14 mouse cellular contexts compared by ENCODE assay signal in genomic region chr5:43885060-43885820, GRCm38 (mm10). TPM values are rescaled to one million over a fixed set of nuclear protein-coding genes. Genes with fewer than 3 reads are reported as not detected.
DNase-seq lines count a peak whose midpoint lies in the region; ATAC-seq and TF ChIP-seq lines count a peak whose summit lies in the region.
"Had no signal": no experiment of that assay in that cellular context is flagged by ENCODE, and none has a peak within 500 bp of the region (broad histone marks: within the 10 kb centered on the region; RNA-seq: fewer than 3 reads in every experiment).

No protein-coding gene starts in this region.

- no peak for TF ChIP-seq CTCF in spleen, adult 2 months (IDR thresholded peaks at IDR 0.05; ENCODE audit: extremely low read depth, insufficient read depth, insufficient read length, insufficient replicate concordance)

- H3K4me3 ChIP-seq in spleen, adult 2 months (ENCODE audit: extremely low read depth, insufficient read depth, insufficient read length): no peak overlapping the region
- no peak overlapping the region for H3K4me3 ChIP-seq in limb, embryonic 10.5 days
- H3K4me3 ChIP-seq in hindbrain, embryonic 12.5 days: no peak overlapping the region
- H3K4me3 ChIP-seq: myocyte had no signal

- H3K36me3 ChIP-seq in spleen, adult 2 months (ENCODE audit: control insufficient read depth, insufficient read depth, low read length): peaks cover 12% of the 10 kb centered on the region
- H3K36me3 ChIP-seq in limb, embryonic 10.5 days: no peaks in the 10 kb centered on the region
- H3K36me3 ChIP-seq in hindbrain, embryonic 12.5 days: no peaks in the 10 kb centered on the region

- peak; percentile 50 to 77 for DNase-seq in spleen, adult 2 months (ENCODE audit: low read depth in 1 of 2, low spot score in 2 of 2)
- no peak for DNase-seq in spleen, postnatal 14 days (ENCODE audit: low spot score in 2 of 2)
- no peak for DNase-seq in limb, embryonic 10.5 days (ENCODE audit: low spot score)
- DNase-seq in left cerebral cortex, postnatal 14 days (ENCODE audit: low spot score in 2 of 2): no peak
- no peak for DNase-seq in heart, postnatal 10 days
- DNase-seq: cerebellum, postnatal 36 days; kidney, adult 2 months had no signal

- H3K9ac ChIP-seq in hindbrain, embryonic 12.5 days: no peak overlapping the region

- peaks cover 33% of the 10 kb centered on the region for H3K4me1 ChIP-seq in spleen, adult 2 months (ENCODE audit: control insufficient read depth, insufficient read depth, insufficient read length)
- peaks cover 15% of the 10 kb centered on the region for H3K4me1 ChIP-seq in limb, embryonic 10.5 days
- no peaks in the 10 kb centered on the region for H3K4me1 ChIP-seq in hindbrain, embryonic 12.5 days

- peak; percentile 79 for ATAC-seq in common myeloid progenitor, adult 5-6 weeks (replicated peaks; ENCODE audit: low read depth, poor library complexity, severe bottlenecking)
- ATAC-seq in hindbrain, embryonic 12.5 days (ENCODE audit: low FRiP score): no peak
- ATAC-seq: hindbrain, embryonic 16.5 days; Patski had no signal

- H3K27ac ChIP-seq in spleen, adult 2 months (ENCODE audit: insufficient read depth, low read length): peak overlapping the region; percentile 93
- H3K27ac ChIP-seq in limb, embryonic 10.5 days: peak overlapping the region; percentile 58
- no peak overlapping the region for H3K27ac ChIP-seq in hindbrain, embryonic 12.5 days

- no peak overlapping the region for H3K4me2 ChIP-seq in hindbrain, embryonic 12.5 days (replicated peaks)
- H3K4me2 ChIP-seq: midbrain, embryonic 11.5 days had no signal

- TF ChIP-seq POLR2A in spleen, adult 2 months (IDR thresholded peaks at IDR 0.05; ENCODE audit: low read depth, low read length): no peak; the same call in 1 of the 2 replicates

- intact Hi-C loops in left cerebral cortex, postnatal 14 days (cut with DNase I): no loop called here
- intact Hi-C loops in heart, postnatal 10 days (cut with DNase I): no loop called here

- H3K27me3 ChIP-seq in spleen, adult 2 months (ENCODE audit: control insufficient read depth, insufficient read depth, low read length): no peaks in the 10 kb centered on the region
- H3K27me3 ChIP-seq in limb, embryonic 10.5 days (ENCODE audit: low read depth, poor library complexity, severe bottlenecking): no peaks in the 10 kb centered on the region
- no peaks in the 10 kb centered on the region for H3K27me3 ChIP-seq in hindbrain, embryonic 12.5 days

- WGBS in spleen, adult 2 months: 2% methylated on average over 3 of the region's 3 CpGs
- WGBS in limb, embryonic 10.5 days: 33% methylated on average over 3 of the region's 3 CpGs
- 30% methylated on average over 3 of the region's 3 CpGs for WGBS in hindbrain, embryonic 12.5 days

- H3K9me3 ChIP-seq in limb, embryonic 10.5 days (replicated peaks): no peaks in the 10 kb centered on the region
- no peaks in the 10 kb centered on the region for H3K9me3 ChIP-seq in hindbrain, embryonic 12.5 days (replicated peaks)

RNA-seq across cellular contexts. Expression of gene Cd38, which starts 16.9 kb away (rescaled TPM):
- 37.3 and 38.9 TPM in 2 replicates for polyA plus RNA-seq in spleen, adult 2 months (2012; rRNA removed)
- 1.1 and 2.2 TPM in 2 replicates for total RNA-seq in common myeloid progenitor, adult 5-6 weeks (2017)
- polyA plus RNA-seq in limb, embryonic 10.5 days (2016; fragmentation: Nextera tagmentation; extraction: Ambion mirVana): 8.6 and 10.7 TPM in 2 replicates
- total RNA-seq in left cerebral cortex, postnatal 14 days (2021): 1 to 10 TPM; 3.5 to 3.8 TPM
- polyA plus RNA-seq in hindbrain, embryonic 12.5 days (2016; fragmentation: Nextera tagmentation; extraction: Ambion mirVana): 5.1 and 5.9 TPM in 2 replicates
- total RNA-seq in heart, postnatal 10 days (2021): 10 to 100 TPM; 10.5 to 12.7 TPM

RNA-seq across cellular contexts. Expression of gene Gm7879, which starts 27.7 kb away (rescaled TPM):
- 0.42 TPM in 1 of 2 replicates, not detected in the other for polyA plus RNA-seq in spleen, adult 2 months (2012; rRNA removed)
- 9.3 and 12.3 TPM in 2 replicates for total RNA-seq in common myeloid progenitor, adult 5-6 weeks (2017)
- 2.2 TPM in 1 of 2 replicates, not detected in the other for polyA plus RNA-seq in limb, embryonic 10.5 days (2016; fragmentation: Nextera tagmentation; extraction: Ambion mirVana)
- total RNA-seq in left cerebral cortex, postnatal 14 days (2021): 10 to 100 TPM; 11.0 to 12.1 TPM
- polyA plus RNA-seq in hindbrain, embryonic 12.5 days (2016; fragmentation: Nextera tagmentation; extraction: Ambion mirVana): not detected in 2 replicates
- 10 to 100 TPM in 1 of 2 experiments, 1 to 10 TPM in 1; 8.9 to 10.7 TPM for total RNA-seq in heart, postnatal 10 days (2021)
- polyA plus RNA-seq: hindbrain, embryonic 16.5 days; midbrain, embryonic 11.5 days; small intestine, adult 2 months had no signal

Comparison
In these comparisons a context has a peak if more than half of its experiments do, and no peak if none do; other contexts are left out.
1. DNase-seq: peak in spleen, adult 2 months (2 of 2); none in spleen, postnatal 14 days (0 of 2), limb, embryonic 10.5 days (single experiment), left cerebral cortex, postnatal 14 days (0 of 2) and heart, postnatal 10 days (0 of 2).